Mouse (Mus musculus) right cerebral cortex, postnatal 14 days (tissue): ENCODE results near the gene Magohb.

Source experiments
- DNase-seq: peaks from one replicate; pipeline ENCODE4 v3.0.0; 2022

The Magohb gene

DNA sequence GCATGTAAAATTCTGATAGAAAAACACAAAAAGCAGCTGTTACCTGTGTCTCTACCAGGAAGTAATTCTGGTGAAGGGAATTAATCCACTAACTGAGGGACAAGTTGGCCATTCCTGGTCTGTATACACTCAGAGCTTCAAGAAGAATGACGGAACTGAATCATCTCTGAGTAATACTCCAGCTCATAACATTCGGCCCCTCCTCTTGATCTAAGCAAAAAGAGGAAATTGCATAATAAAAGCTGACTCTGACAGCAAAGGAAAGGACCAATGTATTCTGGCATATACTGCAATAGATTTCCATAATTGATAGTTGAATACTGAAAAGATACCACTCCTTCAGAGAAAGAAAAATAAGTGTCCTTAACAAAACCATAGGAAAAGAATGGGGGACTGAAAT lies 45.8 kb downstream of the Magohb start, which contains the start of gene Klra2:
Gene Klra2, minus strand, starts transcription at position 157 of the 400 bp plus-strand sequence.
- DNase-seq = no peak

DNA sequence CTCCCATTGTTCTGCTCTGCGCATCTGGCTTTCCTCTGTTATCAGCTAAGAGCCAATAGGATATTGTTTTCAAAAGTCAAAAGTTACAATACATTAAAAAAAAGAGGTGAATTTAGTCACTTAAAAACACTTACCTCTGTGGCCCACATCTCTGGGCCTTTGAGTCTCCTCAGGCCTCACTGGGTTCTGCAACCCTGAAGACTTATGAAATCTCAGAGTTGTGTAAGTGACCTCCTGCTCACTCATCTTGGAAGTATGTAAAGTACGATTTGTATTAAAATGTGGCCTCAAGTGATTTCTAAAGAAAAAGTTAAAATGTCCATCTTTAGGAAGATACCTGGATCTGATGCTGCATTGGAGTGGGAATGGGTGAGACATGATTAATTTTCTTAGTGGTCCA lies 48.0 kb downstream of the Magohb start:
- DNase-seq = no peak
